Mouse (Mus musculus) hindbrain, embryonic 11.5 days (tissue): ENCODE results near the gene Hoxa9. TPM values are rescaled to one million over a fixed set of nuclear protein-coding genes. Genes with fewer than 3 reads are reported as not detected.

Experiments
- ATAC-seq: fragments of 200-750 bp; cut with Nextera tagmentation; 2 replicates; pipeline ENCODE4 v1.8.0; 2017; ENCODE audit warnings: mild to moderate bottlenecking, moderate TSS enrichment, moderate library complexity; ENCODE audit not compliant: low FRiP score
- DNase-seq: peaks from one replicate; pipeline ENCODE4 v3.0.0-alpha.2; 2015; ENCODE audit warnings: low spot score
- H3K27ac ChIP-seq: fragments of 300-500 bp; sonication (generic); 2 replicates; pipeline ENCODE4 v1.5.1; 2014; ENCODE audit warnings: mild to moderate bottlenecking, low read depth, low read length
- H3K27me3 ChIP-seq: fragments of 300-500 bp; sonication (generic); 2 replicates; pipeline ENCODE4 v1.6.1; 2014; ENCODE audit warnings: mild to moderate bottlenecking, low read length, moderate library complexity, mixed read lengths; ENCODE audit not compliant: control insufficient read depth, insufficient read depth
- H3K36me3 ChIP-seq: fragments of 300-500 bp; sonication (generic); 2 replicates; pipeline ENCODE4 v1.6.1; 2014; ENCODE audit warnings: mild to moderate bottlenecking, low read length, moderate library complexity, mixed read lengths; ENCODE audit not compliant: control insufficient read depth, insufficient read depth
- H3K4me1 ChIP-seq: fragments of 300-500 bp; sonication (generic); replicated peaks from 2 replicates; pipeline ENCODE4 v1.6.1; 2014; ENCODE audit warnings: low read length, mixed read lengths; ENCODE audit not compliant: control insufficient read depth, insufficient read depth
- H3K4me2 ChIP-seq: fragments of 300-500 bp; sonication (generic); replicated peaks from 2 replicates; pipeline ENCODE4 v1.6.1; 2014; ENCODE audit warnings: mild to moderate bottlenecking, low read depth, low read length
- H3K4me3 ChIP-seq: fragments of 300-500 bp; sonication (generic); 2 replicates; pipeline ENCODE4 v1.5.1; 2014; ENCODE audit warnings: low read depth, low read length
- H3K9ac ChIP-seq: fragments of 300-500 bp; sonication (generic); 2 replicates; pipeline ENCODE4 v1.6.1; 2014; ENCODE audit warnings: low read depth, low read length
- H3K9me3 ChIP-seq: fragments of 300-500 bp; sonication (generic); 2 replicates; pipeline ENCODE4 v1.6.1; 2016; ENCODE audit warnings: low read length; ENCODE audit not compliant: control insufficient read depth
- WGBS: fragments of 180-500 bp; shearing (Covaris S2); extraction: QIAGEN DNeasy Blood & Tissue Kit; methylation state at CpG from one replicate; pipeline ENCODE4 v1.1.7; 2014; 5-methylcytosine and 5-hydroxymethylcytosine counted together
- microRNA counts: library from miRNA; unstranded; fragments of <30 nt; microRNA quantifications from one replicate; lab custom pipeline; 2015
- polyA plus RNA-seq: library from polyadenylated mRNA; unstranded; fragments of >200 nt; fragmentation: Nextera tagmentation; extraction: Ambion mirVana; gene quantifications from 2 replicates; pipeline ENCODE4 v1.2.1, GENCODE M21; 2014

Hoxa9 gene
- polyA plus RNA-seq, 1 experiment from 2014 or later, result 0.25 TPM

DNA sequence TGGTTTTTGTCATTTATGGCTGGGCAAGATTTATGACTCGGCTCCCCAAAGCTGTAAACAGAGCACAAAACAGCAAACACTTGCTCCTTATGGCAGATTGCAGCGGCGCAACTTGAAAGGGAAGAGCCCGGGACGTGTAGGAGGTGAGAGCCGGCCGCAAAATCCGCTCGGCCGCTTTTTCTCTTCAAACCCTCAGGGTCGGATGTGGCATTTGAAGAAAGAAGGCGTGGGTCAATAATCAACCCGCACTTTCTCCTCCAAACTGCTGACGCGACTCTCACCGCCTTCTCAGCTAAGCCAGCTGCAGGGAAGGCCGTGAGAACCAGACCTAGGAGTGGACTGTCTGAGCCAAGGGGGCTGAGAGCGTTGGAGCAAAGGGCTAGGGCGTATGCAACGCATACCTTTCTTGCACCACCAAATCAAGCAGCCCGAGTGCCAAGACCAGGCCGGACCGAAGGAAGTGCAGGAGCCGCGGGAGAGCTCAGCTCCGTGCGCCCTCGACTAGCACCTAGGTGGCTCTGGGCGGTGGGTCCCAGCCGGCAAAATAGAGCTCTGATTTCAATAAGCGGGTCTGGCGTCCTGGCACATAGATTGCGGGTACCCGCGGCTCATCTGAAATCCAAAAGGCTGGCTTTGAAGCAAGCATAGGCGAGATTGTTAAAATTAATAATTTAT is 53.7 kb downstream of the Hoxa9 start, which contains the start of gene 5730596B20Rik:
Gene 5730596B20Rik, plus strand, starts transcription at position 438 of the 675 bp plus-strand sequence.
- Histone ChIP-seq H3K27ac (peak within 1 kb of the TSS; percentile 99), H3K4me2 (peak within 1 kb of the TSS; percentile 55), H3K27me3 (peaks cover 69% of the 10 kb centered on the region), H3K9ac (peak within 1 kb of the TSS; percentile 97), H3K9me3 (no peaks in the 10 kb centered on the region), H3K4me3 (peak within 1 kb of the TSS; percentile 76), H3K4me1 (0 out of 2 replicates have a peak, but pooled peaks cover 3% of the 10 kb centered on the region), H3K36me3 (no peaks in the 10 kb centered on the region)
- WGBS, result under 1% methylated on average over 36 of the region's 36 CpGs
- DNase-seq (peak; percentile 76), ATAC-seq (no peak)

GRCm38 (mm10) chr6:52176391-52176790 is 54.5 kb downstream of the Hoxa9 start:
- DNase-seq (peak; percentile 73), ATAC-seq (no peak; the same call in 1 of the 2 replicates)
- Histone ChIP-seq H3K27ac (peak overlapping the region; percentile 99), H3K4me1 (0 out of 2 replicates have a peak, but pooled peaks cover 3% of the 10 kb centered on the region), H3K27me3 (peaks cover 65% of the 10 kb centered on the region), H3K36me3 (no peaks in the 10 kb centered on the region), H3K9ac (peak overlapping the region; percentile 97), H3K9me3 (no peaks in the 10 kb centered on the region), H3K4me2 (peak overlapping the region; percentile 55), H3K4me3 (peak overlapping the region; percentile 76)
- whole genome bisulfite sequencing, result under 1% methylated on average over 6 of the region's 6 CpGs

DNA sequence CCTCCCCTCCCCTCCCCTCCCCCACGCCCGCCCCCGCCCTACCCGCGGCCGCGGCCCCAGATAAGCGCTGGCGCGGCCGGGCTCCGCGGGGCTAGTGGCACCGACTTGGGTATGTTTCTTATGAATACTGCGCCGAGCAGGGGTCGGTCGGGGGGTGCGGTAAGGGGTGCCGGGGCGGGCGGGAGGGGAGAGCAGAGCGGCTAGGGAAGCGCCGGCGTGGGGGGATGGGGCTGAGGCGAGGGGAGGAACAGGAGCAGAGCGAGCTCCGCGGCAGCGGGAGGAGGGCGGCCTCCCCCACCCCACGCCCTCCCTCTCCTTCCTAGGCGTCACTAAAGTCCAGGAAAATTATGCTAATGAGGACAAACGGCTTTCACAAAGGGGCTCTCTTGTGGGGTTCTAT is 55.0 kb downstream of the Hoxa9 start:
- H3K4me2 ChIP-seq, result peak overlapping the region; percentile 55
- H3K27ac ChIP-seq, result peak overlapping the region; percentile 99
- peak; percentile 66 for ATAC-seq
- DNase-seq, result peak; percentile 78
- peaks cover 4% of the 10 kb centered on the region; the same call in 1 of the 2 replicates for H3K4me1 ChIP-seq
- H3K27me3 ChIP-seq, result peaks cover 65% of the 10 kb centered on the region
- H3K9ac ChIP-seq, result peak overlapping the region; percentile 97
- H3K36me3 ChIP-seq, result no peaks in the 10 kb centered on the region
- H3K9me3 ChIP-seq, result no peaks in the 10 kb centered on the region
- H3K4me3 ChIP-seq, result peak overlapping the region; percentile 76
- WGBS, result 0% methylated on average over 5 of the region's 35 CpGs

DNA sequence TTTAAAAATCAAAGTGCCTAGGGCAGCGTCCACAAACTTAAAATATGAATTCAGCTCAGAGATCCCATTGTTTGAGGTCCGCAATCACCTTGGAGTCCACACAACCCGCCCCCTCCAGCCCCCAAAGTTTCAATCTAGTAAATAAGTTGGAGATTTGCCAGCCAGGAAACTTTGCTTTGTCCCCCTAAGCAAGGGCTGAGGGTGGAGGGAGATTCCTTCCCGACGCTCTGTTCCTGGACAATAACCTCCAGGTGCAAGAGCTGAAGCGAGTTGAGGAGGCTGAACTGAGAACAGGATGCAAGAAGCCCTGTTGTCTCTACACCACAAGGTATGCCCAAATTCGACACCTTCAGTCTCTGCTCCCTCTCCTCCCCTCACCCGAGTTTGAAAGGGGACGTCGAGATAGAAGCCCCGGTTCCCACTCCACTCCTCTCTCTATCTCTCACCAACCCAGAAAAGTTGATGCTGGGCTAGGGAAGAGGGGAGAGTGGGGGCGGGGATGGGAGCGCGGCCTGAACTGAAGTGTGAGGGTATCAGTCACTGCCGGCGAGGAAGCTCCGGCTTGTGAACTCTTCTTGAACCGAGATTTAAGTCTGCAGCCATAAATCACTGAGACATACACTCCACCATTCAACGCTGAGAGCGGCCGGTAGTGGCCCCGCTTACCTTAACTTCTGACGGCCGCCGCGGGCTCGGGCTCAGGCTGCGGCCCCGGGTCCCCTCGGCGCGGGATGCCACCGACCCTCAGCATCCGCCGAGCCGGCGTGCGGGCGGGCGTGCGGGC is 55.7 kb downstream of the Hoxa9 start:
- peak overlapping the region; percentile 97 for H3K9ac ChIP-seq
- DNase-seq, result peak; percentile 81

GRCm38 (mm10) chr6:52173648-52174047 is 57.2 kb downstream of the Hoxa9 start:
- Histone ChIP-seq H3K9ac (peak overlapping the region; percentile 60), H3K27me3 (peaks cover 58% of the 10 kb centered on the region), H3K36me3 (no peaks in the 10 kb centered on the region), H3K27ac (peak overlapping the region; percentile 85), H3K9me3 (no peaks in the 10 kb centered on the region), H3K4me1 (peaks cover 8% of the 10 kb centered on the region; the same call in 1 of the 2 replicates), H3K4me2 (peak overlapping the region; percentile 88), H3K4me3 (peak overlapping the region; percentile 76)
- DNase-seq (no peak), ATAC-seq (no peak)
- 2% methylated on average over 4 of the region's 4 CpGs for WGBS

More for the DNA sequence above, 55.7 kb downstream of the Hoxa9 start:
- H3K4me1 ChIP-seq, result peaks cover 8% of the 10 kb centered on the region; the same call in 1 of the 2 replicates
- peak overlapping the region; percentile 76 for H3K4me3 ChIP-seq
- peaks cover 63% of the 10 kb centered on the region for H3K27me3 ChIP-seq
- H3K27ac ChIP-seq, result peak overlapping the region; percentile 99
- no peaks in the 10 kb centered on the region for H3K36me3 ChIP-seq
- WGBS, result under 1% methylated on average over 34 of the region's 41 CpGs
- H3K4me2 ChIP-seq, result peak overlapping the region; percentile 55
- no peaks in the 10 kb centered on the region for H3K9me3 ChIP-seq
- ATAC-seq, result peak; percentile 58

MicroRNA genes within 50 kb of the gene (microRNA counts, 519-probe panel; counts per million panel counts)
- microRNA mmu-miR-196b (lab: Ali Mortazavi, UCI), result not detected

Other genes starting within 250 kb of the Hoxa9 start
- 29.0 and 30.9 TPM in 2 replicates for gene Skap2, start 218.5 kb downstream of the Hoxa9 start, polyA plus RNA-seq
- 4.0 and 4.1 TPM in 2 replicates for gene Hoxa1, start 72.8 kb downstream of the Hoxa9 start, polyA plus RNA-seq
- gene Hoxa2, start 66.3 kb downstream of the Hoxa9 start, polyA plus RNA-seq, result 63.7 and 68.1 TPM in 2 replicates
- gene 5730596B20Rik, start 53.6 kb downstream of the Hoxa9 start, polyA plus RNA-seq, result 4.9 and 5.4 TPM in 2 replicates
- 11.9 and 12.8 TPM in 2 replicates for gene Hoxa4, start 39.3 kb downstream of the Hoxa9 start, polyA plus RNA-seq
- gene Hoxa5, start 26.5 kb downstream of the Hoxa9 start, polyA plus RNA-seq, result 23.8 and 39.3 TPM in 2 replicates
- gene Hoxa6, start 22.4 kb downstream of the Hoxa9 start, polyA plus RNA-seq, result 2.1 and 11.6 TPM in 2 replicates
- 13.3 and 14.2 TPM in 2 replicates for gene Hoxa3, start 17.8 kb downstream of the Hoxa9 start, polyA plus RNA-seq
- gene Gm28308, start 17.8 kb downstream of the Hoxa9 start, polyA plus RNA-seq, result not detected in 2 replicates
- gene Hoxa7, start 9.2 kb downstream of the Hoxa9 start, polyA plus RNA-seq, result 0.34 and 1.9 TPM in 2 replicates
- gene Hoxa10, start 9.8 kb upstream of the Hoxa9 start, polyA plus RNA-seq, result not detected in 2 replicates
- not detected in 2 replicates for gene Hoxa11, start 14.7 kb upstream of the Hoxa9 start, polyA plus RNA-seq
- gene Hoxa13, start 29.8 kb upstream of the Hoxa9 start, polyA plus RNA-seq, result not detected in 2 replicates
- 5.2 and 5.9 TPM in 2 replicates for gene Evx1, start 82.4 kb upstream of the Hoxa9 start, polyA plus RNA-seq